Mouse (Mus musculus) hindbrain, postnatal 0 days (tissue): ENCODE results near the gene Syt7. TPM values are rescaled to one million over a fixed set of nuclear protein-coding genes. Genes with fewer than 3 reads are reported as not detected.

Source experiments
- ATAC-seq: fragments of 200-750 bp; cut with Nextera tagmentation; 2 replicates; pipeline ENCODE4 v1.8.0; 2017; ENCODE audit warnings: mild to moderate bottlenecking, moderate TSS enrichment, moderate library complexity
- DNase-seq: peaks from one replicate; pipeline ENCODE4 v3.0.0-alpha.2; 2015; ENCODE audit warnings: low spot score
- H3K27ac ChIP-seq: fragments of 300-500 bp; sonication (generic); 2 replicates; pipeline ENCODE4 v1.5.1; 2014; ENCODE audit warnings: mild to moderate bottlenecking
- H3K27me3 ChIP-seq: fragments of 300-500 bp; sonication (generic); 2 replicates; pipeline ENCODE4 v1.6.1; 2014; ENCODE audit warnings: low read length, mixed read lengths; ENCODE audit not compliant: insufficient read depth
- H3K36me3 ChIP-seq: fragments of 300-500 bp; sonication (generic); 2 replicates; pipeline ENCODE4 v1.6.1; 2014; ENCODE audit warnings: low read length, mixed read lengths; ENCODE audit not compliant: insufficient read depth
- H3K4me1 ChIP-seq: fragments of 300-500 bp; sonication (generic); 2 replicates; pipeline ENCODE4 v1.6.1; 2014; ENCODE audit warnings: antibody characterized with exemption, low read length, mixed read lengths; ENCODE audit not compliant: insufficient read depth
- H3K4me2 ChIP-seq: fragments of 300-500 bp; sonication (generic); 2 replicates; pipeline ENCODE4 v1.6.1; 2014; ENCODE audit warnings: low read depth, mild to moderate bottlenecking, low read length, moderate library complexity, mixed read lengths
- H3K4me3 ChIP-seq: fragments of 300-500 bp; sonication (generic); 2 replicates; pipeline ENCODE4 v1.5.1; 2014; ENCODE audit warnings: low read length
- H3K9ac ChIP-seq: fragments of 300-500 bp; sonication (generic); replicated peaks from 2 replicates; pipeline ENCODE4 v1.6.1; 2014; ENCODE audit warnings: mild to moderate bottlenecking, low read length, moderate library complexity, mixed read lengths
- H3K9me3 ChIP-seq: fragments of 300-500 bp; sonication (generic); 2 replicates; pipeline ENCODE4 v1.6.1; 2016; ENCODE audit warnings: low read length, mixed read lengths
- CTCF ChIP-seq: IDR thresholded peaks from 2 replicates; pipeline ENCODE4 v1.5.1; 2016; ENCODE audit warnings: antibody characterized with exemption, control low read depth, low read depth
- WGBS: fragments of 180-500 bp; shearing (Covaris S2); extraction: QIAGEN DNeasy Blood & Tissue Kit; methylation state at CpG from one replicate; pipeline ENCODE4 v1.1.7; 2014; 5-methylcytosine and 5-hydroxymethylcytosine counted together
- polyA plus RNA-seq: library from polyadenylated mRNA; unstranded; fragments of >200 nt; fragmentation: Nextera tagmentation; extraction: Ambion mirVana; gene quantifications from 2 replicates; pipeline ENCODE4 v1.2.1, GENCODE M21; 2015
- total RNA-seq: library from RNA; depleted of rRNA; stranded (reverse); fragments of >200 nt; gene quantifications from 2 replicates; pipeline ENCODE4 v1.2.3, GENCODE M21; 2014; rRNA removed

The Syt7 gene
- total and polyA plus RNA-seq, 2 experiments from 2014 or later: 17.4 to 93.4 TPM

- Histone ChIP-seq H3K4me2 (no peak overlapping the region), H3K9me3 (no peaks in the 10 kb centered on the region), H3K4me1 (no peaks in the 10 kb centered on the region), H3K27ac (peak overlapping the region; percentile 41; the same call in 1 of the 2 replicates), H3K9ac (no peak overlapping the region), H3K36me3 (peaks cover 9% of the 10 kb centered on the region), H3K27me3 (no peaks in the 10 kb centered on the region), H3K4me3 (no peak overlapping the region)
- DNase-seq (no peak), ATAC-seq (peak; percentile 57; the same call in 1 of the 2 replicates)
- no peak for TF ChIP-seq CTCF
- 68% methylated on average over 2 of the region's 2 CpGs for WGBS
Observed at GRCm38 (mm10) chr19:10496976-10497375, 108.1 kb downstream of the Syt7 start.

GRCm38 (mm10) chr19:10497512-10498160 lies 108.7 kb downstream of the Syt7 start:
- Histone ChIP-seq H3K36me3 (peaks cover 9% of the 10 kb centered on the region), H3K4me3 (no peak overlapping the region), H3K4me1 (no peaks in the 10 kb centered on the region), H3K9ac (no peak overlapping the region), H3K27me3 (no peaks in the 10 kb centered on the region), H3K9me3 (no peaks in the 10 kb centered on the region), H3K27ac (peak overlapping the region; percentile 22; the same call in 1 of the 2 replicates), H3K4me2 (no peak overlapping the region)
- ATAC-seq (0 out of 2 replicates have a peak, but pooled peaks have one; percentile 15), DNase-seq (peak; percentile 24)
- TF ChIP-seq CTCF: no peak
- 53% methylated on average over 8 of the region's 8 CpGs for WGBS

GRCm38 (mm10) chr19:10500581-10500980 lies 111.7 kb downstream of the Syt7 start:
- Histone ChIP-seq H3K27me3 (no peaks in the 10 kb centered on the region), H3K4me1 (no peaks in the 10 kb centered on the region), H3K9ac (no peak overlapping the region), H3K4me3 (no peak overlapping the region), H3K36me3 (peaks cover 15% of the 10 kb centered on the region), H3K9me3 (no peaks in the 10 kb centered on the region), H3K4me2 (no peak overlapping the region), H3K27ac (no peak overlapping the region)
- TF ChIP-seq CTCF: no peak
- WGBS: 82% methylated on average over 8 of the region's 8 CpGs
- DNase-seq (no peak), ATAC-seq (no peak)

GRCm38 (mm10) chr19:10502571-10502970 lies 113.7 kb downstream of the Syt7 start:
- Histone ChIP-seq H3K36me3 (peaks cover 22% of the 10 kb centered on the region), H3K4me3 (no peak overlapping the region), H3K27me3 (no peaks in the 10 kb centered on the region), H3K9me3 (no peaks in the 10 kb centered on the region), H3K9ac (no peak overlapping the region), H3K4me1 (no peaks in the 10 kb centered on the region), H3K27ac (no peak overlapping the region), H3K4me2 (no peak overlapping the region)
- 6% methylated on average over 4 of the region's 4 CpGs for WGBS
- TF ChIP-seq CTCF: peak; percentile 94
- peak; percentile 76 for DNase-seq
- ATAC-seq: peak; percentile 81

Other genes with a start within 250 kb of the Syt7 start
- 198 and 208 TPM in 2 replicates for gene Fads1, start 206.2 kb upstream of the Syt7 start, total RNA-seq
- gene Fads1, start 206.2 kb upstream of the Syt7 start, polyA plus RNA-seq: 148 and 151 TPM in 2 replicates
- gene Tmem258, start 185.1 kb upstream of the Syt7 start, total RNA-seq: 73.3 and 98.1 TPM in 2 replicates
- gene Tmem258, start 185.1 kb upstream of the Syt7 start, polyA plus RNA-seq: 312 and 324 TPM in 2 replicates
- gene Fen1, start 184.9 kb upstream of the Syt7 start, total RNA-seq: 26.5 and 30.5 TPM in 2 replicates
- 28.4 and 30.2 TPM in 2 replicates for gene Fen1, start 184.9 kb upstream of the Syt7 start, polyA plus RNA-seq
- 5.1 and 5.9 TPM in 2 replicates for gene Myrf, start 148.3 kb upstream of the Syt7 start, total RNA-seq
- 1.7 and 2.0 TPM in 2 replicates for gene Myrf, start 148.3 kb upstream of the Syt7 start, polyA plus RNA-seq
- gene Dagla, start 84.2 kb upstream of the Syt7 start, total RNA-seq: 33.7 and 35.0 TPM in 2 replicates
- 9.0 and 10.9 TPM in 2 replicates for gene Dagla, start 84.2 kb upstream of the Syt7 start, polyA plus RNA-seq
- 6.5 and 6.8 TPM in 2 replicates for gene Lrrc10b, start 68.4 kb downstream of the Syt7 start, total RNA-seq
- gene Lrrc10b, start 68.4 kb downstream of the Syt7 start, polyA plus RNA-seq: 2.0 and 2.1 TPM in 2 replicates
- 4.0 and 5.4 TPM in 2 replicates for gene Ppp1r32, start 93.8 kb downstream of the Syt7 start, total RNA-seq
- gene Ppp1r32, start 93.8 kb downstream of the Syt7 start, polyA plus RNA-seq: 2.3 and 2.9 TPM in 2 replicates
- gene Cpsf7, start 136.2 kb downstream of the Syt7 start, total RNA-seq: 44.9 and 47.4 TPM in 2 replicates
- 34.4 and 36.2 TPM in 2 replicates for gene Cpsf7, start 136.2 kb downstream of the Syt7 start, polyA plus RNA-seq
- 47.7 and 58.2 TPM in 2 replicates for gene Sdhaf2, start 137.1 kb downstream of the Syt7 start, total RNA-seq
- 60.2 and 64.2 TPM in 2 replicates for gene Sdhaf2, start 137.1 kb downstream of the Syt7 start, polyA plus RNA-seq
- gene Tmem216, start 167.1 kb downstream of the Syt7 start, total RNA-seq: 20.7 and 28.4 TPM in 2 replicates
- gene Tmem216, start 167.1 kb downstream of the Syt7 start, polyA plus RNA-seq: 35.8 and 42.0 TPM in 2 replicates
- gene Cyb561a3, start 188.1 kb downstream of the Syt7 start, total RNA-seq: 18.0 TPM in 2 replicates
- 15.6 and 16.6 TPM in 2 replicates for gene Cyb561a3, start 188.1 kb downstream of the Syt7 start, polyA plus RNA-seq
- 15.1 and 16.6 TPM in 2 replicates for gene Tmem138, start 188.3 kb downstream of the Syt7 start, total RNA-seq
- 34.6 and 35.7 TPM in 2 replicates for gene Tmem138, start 188.3 kb downstream of the Syt7 start, polyA plus RNA-seq
- 274 and 288 TPM in 2 replicates for gene Ddb1, start 216.2 kb downstream of the Syt7 start, total RNA-seq
- 144 and 146 TPM in 2 replicates for gene Ddb1, start 216.2 kb downstream of the Syt7 start, polyA plus RNA-seq
- gene Tkfc, start 216.6 kb downstream of the Syt7 start, total RNA-seq: 10.3 and 18.2 TPM in 2 replicates
- 18.4 TPM in 2 replicates for gene Tkfc, start 216.6 kb downstream of the Syt7 start, polyA plus RNA-seq
- gene Vwce, start 245.1 kb downstream of the Syt7 start, total RNA-seq: 1.3 and 7.0 TPM in 2 replicates
- 1.5 and 1.7 TPM in 2 replicates for gene Vwce, start 245.1 kb downstream of the Syt7 start, polyA plus RNA-seq